Mouse (Mus musculus) liver, postnatal 0 days (tissue): ENCODE results near the gene Cep55. TPM values are rescaled to one million over a fixed set of nuclear protein-coding genes. Genes with fewer than 3 reads are reported as not detected.

ENCODE experiments used
- ATAC-seq: fragments of 200-750 bp; cut with Nextera tagmentation; 2 replicates; pipeline ENCODE4 v1.8.0; 2017; ENCODE audit warnings: mild to moderate bottlenecking, moderate library complexity
- DNase-seq: peaks from one replicate; pipeline ENCODE4 v3.0.0-alpha.2; 2016
- H3K27ac ChIP-seq: fragments of 300-500 bp; sonication (generic); 2 replicates; pipeline ENCODE4 v1.5.1; 2014; ENCODE audit warnings: antibody characterized with exemption, moderate library complexity, mild to moderate bottlenecking, low read depth
- H3K27me3 ChIP-seq: fragments of 300-500 bp; sonication (generic); 2 replicates; pipeline ENCODE4 v1.6.1; 2014; ENCODE audit warnings: low read length, control low read depth, mixed read lengths; ENCODE audit not compliant: insufficient read depth
- H3K36me3 ChIP-seq: fragments of 300-500 bp; sonication (generic); replicated peaks from 2 replicates; pipeline ENCODE4 v1.6.1; 2014; ENCODE audit warnings: mild to moderate bottlenecking, control low read depth, low read length, moderate library complexity, mixed read lengths; ENCODE audit not compliant: insufficient read depth
- H3K4me1 ChIP-seq: fragments of 300-500 bp; sonication (generic); 2 replicates; pipeline ENCODE4 v1.6.1; 2014; ENCODE audit warnings: antibody characterized with exemption, mild to moderate bottlenecking, control low read depth; ENCODE audit not compliant: insufficient read depth
- H3K4me2 ChIP-seq: fragments of 300-500 bp; sonication (generic); 2 replicates; pipeline ENCODE4 v1.6.1; 2014; ENCODE audit warnings: low read depth, mild to moderate bottlenecking, low read length, moderate library complexity, mixed read lengths
- H3K4me3 ChIP-seq: fragments of 300-500 bp; sonication (generic); 2 replicates; pipeline ENCODE4 v1.5.1; 2014; ENCODE audit warnings: low read depth, low read length
- H3K9ac ChIP-seq: fragments of 300-500 bp; sonication (generic); replicated peaks from 2 replicates; pipeline ENCODE4 v1.6.1; 2014; ENCODE audit warnings: mild to moderate bottlenecking, moderate library complexity
- H3K9me3 ChIP-seq: fragments of 300-500 bp; sonication (generic); 2 replicates; pipeline ENCODE4 v1.6.1; 2016; ENCODE audit warnings: mild to moderate bottlenecking, control low read depth, low read length, mixed read lengths
- CTCF ChIP-seq: sonication (generic); IDR thresholded peaks from 2 replicates; pipeline ENCODE4 v1.5.1; 2016; ENCODE audit warnings: antibody characterized with exemption, low read depth
- EP300 ChIP-seq: IDR thresholded peaks from 2 replicates; pipeline ENCODE4 v1.6.1; 2016; ENCODE audit warnings: antibody characterized with exemption, low read depth, mild to moderate bottlenecking
- WGBS: fragments of 180-500 bp; shearing (Covaris S2); extraction: QIAGEN DNeasy Blood & Tissue Kit; methylation state at CpG from one replicate; pipeline ENCODE4 v1.1.7; 2014; ENCODE audit not compliant: insufficient replicate concordance; 5-methylcytosine and 5-hydroxymethylcytosine counted together
- polyA plus RNA-seq: library from polyadenylated mRNA; unstranded; fragments of >200 nt; fragmentation: Nextera tagmentation; extraction: Ambion mirVana; gene quantifications from 2 replicates; pipeline ENCODE4 v1.2.1, GENCODE M21; 2015

The Cep55 gene
- polyA plus RNA-seq, 1 experiment from 2014 or later: 3.3 TPM

DNA sequence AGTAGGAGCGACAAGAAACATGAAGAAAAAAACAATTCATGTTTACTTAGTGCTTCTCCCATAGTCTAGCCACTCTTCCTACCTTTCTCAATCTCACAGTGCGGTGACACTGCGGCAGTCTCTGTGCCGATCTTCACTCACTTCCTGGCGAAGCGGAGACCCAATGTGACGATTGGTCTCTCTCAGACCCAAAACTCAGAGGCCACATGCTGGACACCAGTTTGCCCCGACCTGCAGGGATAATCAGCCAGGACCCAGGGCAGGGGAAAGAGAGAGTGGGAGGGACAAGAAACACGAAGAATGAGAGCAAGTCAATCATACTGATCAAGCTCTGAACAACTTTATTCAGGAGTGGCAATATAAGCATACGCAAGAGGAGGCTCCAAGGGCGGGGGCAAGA lies 20.2 kb downstream of the Cep55 start:
- no peaks in the 10 kb centered on the region; the same call in 1 of the 2 replicates for H3K4me1 ChIP-seq
- DNase-seq (no peak), ATAC-seq (no peak)
- H3K36me3 ChIP-seq: peaks cover 9% of the 10 kb centered on the region
- H3K4me3 ChIP-seq: no peak overlapping the region
- H3K27me3 ChIP-seq: no peaks in the 10 kb centered on the region
- no peak overlapping the region for H3K9ac ChIP-seq
- no peak for TF ChIP-seq CTCF
- no peak for TF ChIP-seq EP300
- no peaks in the 10 kb centered on the region for H3K9me3 ChIP-seq
- WGBS: 74% methylated on average over 11 of the region's 11 CpGs
- H3K4me2 ChIP-seq: no peak overlapping the region
- H3K27ac ChIP-seq: no peak overlapping the region

DNA sequence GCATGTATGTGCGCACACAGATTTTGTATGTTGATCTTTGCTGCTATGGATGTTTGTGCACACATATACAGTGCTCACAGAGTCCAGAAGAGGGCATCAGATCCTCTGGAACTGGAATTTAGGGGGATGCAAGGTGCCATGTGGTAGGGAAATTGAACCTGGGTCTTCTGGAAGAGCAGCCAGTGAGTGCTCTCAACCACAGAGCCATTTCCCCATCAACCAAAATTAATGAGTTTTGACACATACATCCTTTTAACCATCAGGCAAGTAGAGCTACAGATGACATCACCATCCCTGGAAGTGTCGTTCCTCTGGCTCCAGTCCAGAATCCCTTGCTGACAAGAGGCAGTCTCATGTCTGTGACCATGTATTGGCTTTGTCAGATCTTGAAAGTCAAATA lies 21.4 kb downstream of the Cep55 start:
- no peaks in the 10 kb centered on the region; the same call in 1 of the 2 replicates for H3K4me1 ChIP-seq
- H3K27me3 ChIP-seq: no peaks in the 10 kb centered on the region
- no peaks in the 10 kb centered on the region for H3K9me3 ChIP-seq
- TF ChIP-seq EP300 (no peak), CTCF (peak; percentile 43)
- ATAC-seq (no peak), DNase-seq (no peak)
- no peak overlapping the region for H3K27ac ChIP-seq
- no peak overlapping the region for H3K4me3 ChIP-seq
- 71% methylated on average over 2 of the region's 2 CpGs for WGBS
- H3K36me3 ChIP-seq: peaks cover 8% of the 10 kb centered on the region
- H3K4me2 ChIP-seq: no peak overlapping the region
- no peak overlapping the region for H3K9ac ChIP-seq

DNA sequence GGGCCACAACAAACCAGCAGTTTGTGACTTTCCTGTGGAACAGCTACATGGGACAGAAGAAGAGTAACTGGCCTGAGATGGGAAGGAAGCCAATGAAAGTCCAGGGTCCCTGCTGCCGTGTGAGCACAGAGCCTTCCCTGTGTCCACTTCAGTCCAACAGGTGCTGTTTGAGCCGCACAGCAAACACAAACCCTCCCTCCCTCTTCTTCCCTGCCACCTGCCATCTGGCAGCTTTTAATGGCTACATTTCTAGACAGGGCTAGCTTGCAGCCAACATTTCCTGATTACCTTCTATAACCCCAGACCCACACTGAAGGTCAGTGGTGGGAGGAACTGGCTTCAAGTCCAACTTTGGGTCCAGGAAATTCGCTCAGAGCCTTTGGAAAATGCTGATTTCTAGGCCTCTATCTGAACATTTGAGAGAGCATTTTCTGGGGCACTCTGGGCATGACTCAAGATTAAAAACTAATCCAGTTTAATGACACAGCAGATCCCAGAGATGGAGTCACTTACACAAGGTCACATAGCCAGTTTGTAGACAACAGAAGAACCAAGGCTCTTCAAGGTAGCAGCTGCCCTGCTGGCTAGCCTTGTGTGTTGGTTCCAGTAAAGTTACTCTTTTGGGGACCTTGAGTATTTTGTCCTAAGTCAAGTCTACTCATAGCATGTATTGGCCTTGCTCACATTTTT lies 23.2 kb downstream of the Cep55 start:
- no peak overlapping the region for H3K27ac ChIP-seq
- no peaks in the 10 kb centered on the region; the same call in 1 of the 2 replicates for H3K4me1 ChIP-seq
- DNase-seq (no peak), ATAC-seq (no peak)
- H3K4me3 ChIP-seq: no peak overlapping the region
- peaks cover 7% of the 10 kb centered on the region for H3K36me3 ChIP-seq
- 47% methylated on average over 3 of the region's 3 CpGs for WGBS
- H3K9ac ChIP-seq: no peak overlapping the region
- TF ChIP-seq EP300 (no peak), CTCF (no peak)
- no peaks in the 10 kb centered on the region for H3K9me3 ChIP-seq
- H3K4me2 ChIP-seq: no peak overlapping the region
- H3K27me3 ChIP-seq: no peaks in the 10 kb centered on the region

DNA sequence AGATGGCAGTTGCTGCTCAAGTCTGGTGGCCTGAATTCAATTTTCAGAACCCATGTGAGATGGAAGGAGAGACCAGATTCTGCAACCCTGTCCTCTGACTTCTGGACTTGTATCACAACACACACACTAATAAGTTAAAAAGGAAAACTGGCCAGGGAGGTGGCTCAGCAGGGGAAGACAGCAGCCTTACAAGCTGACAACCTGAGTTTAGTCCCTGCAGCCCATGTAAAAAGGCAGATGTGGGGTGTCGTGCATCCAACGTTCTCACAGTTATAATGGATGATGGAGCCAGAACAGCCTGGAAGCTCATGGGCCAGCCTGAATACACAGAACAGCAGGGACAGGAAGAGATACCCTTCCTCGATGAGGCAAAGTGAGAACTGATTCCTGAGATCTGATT lies 26.6 kb downstream of the Cep55 start:
- Histone ChIP-seq H3K4me3 (no peak overlapping the region), H3K9me3 (no peaks in the 10 kb centered on the region), H3K27me3 (no peaks in the 10 kb centered on the region), H3K4me2 (no peak overlapping the region), H3K4me1 (peaks cover 2% of the 10 kb centered on the region; the same call in 1 of the 2 replicates), H3K9ac (no peak overlapping the region), H3K27ac (no peak overlapping the region), H3K36me3 (no peaks in the 10 kb centered on the region)
- no peak for DNase-seq
- whole genome bisulfite sequencing: 58% methylated on average over 3 of the region's 3 CpGs
- no peak for TF ChIP-seq EP300
- TF ChIP-seq CTCF: no peak
- ATAC-seq: no peak

DNA sequence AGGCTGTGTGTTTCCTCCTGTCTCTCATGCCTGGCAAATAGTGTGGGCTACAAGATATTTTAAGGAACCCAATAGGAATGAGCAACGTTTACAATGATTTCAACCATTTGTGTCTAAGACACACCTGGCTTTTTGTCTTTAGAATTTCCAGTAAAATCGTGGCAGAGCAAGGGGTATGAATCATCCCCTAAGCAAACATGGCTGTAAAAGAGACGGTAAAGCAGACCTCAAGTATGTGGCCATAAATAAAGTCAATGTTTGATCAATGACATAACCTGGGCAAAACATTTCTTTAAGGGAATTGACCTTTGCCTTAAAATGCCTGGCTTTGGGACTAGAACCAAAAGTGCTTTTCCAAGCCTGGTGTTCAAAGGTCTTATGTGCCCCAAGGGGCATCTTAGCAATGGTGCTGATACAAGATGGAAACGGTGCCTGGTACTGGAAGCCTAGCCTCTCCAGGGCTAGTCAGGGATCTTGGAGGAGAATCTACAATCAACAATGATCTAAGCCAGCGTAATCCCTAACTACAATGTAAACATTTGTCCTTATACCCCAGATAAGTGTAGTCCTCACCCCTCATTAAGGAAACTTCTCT lies 28.2 kb downstream of the Cep55 start:
- ATAC-seq (no peak), DNase-seq (no peak)
- H3K9ac ChIP-seq: no peak overlapping the region
- TF ChIP-seq CTCF (no peak), EP300 (no peak)
- H3K36me3 ChIP-seq: no peaks in the 10 kb centered on the region
- WGBS: 48% methylated on average over 5 of the region's 5 CpGs
- peaks cover 5% of the 10 kb centered on the region for H3K4me1 ChIP-seq
- H3K4me3 ChIP-seq: no peak overlapping the region
- H3K27me3 ChIP-seq: no peaks in the 10 kb centered on the region
- no peaks in the 10 kb centered on the region for H3K9me3 ChIP-seq
- H3K27ac ChIP-seq: no peak overlapping the region
- no peak overlapping the region for H3K4me2 ChIP-seq

DNA sequence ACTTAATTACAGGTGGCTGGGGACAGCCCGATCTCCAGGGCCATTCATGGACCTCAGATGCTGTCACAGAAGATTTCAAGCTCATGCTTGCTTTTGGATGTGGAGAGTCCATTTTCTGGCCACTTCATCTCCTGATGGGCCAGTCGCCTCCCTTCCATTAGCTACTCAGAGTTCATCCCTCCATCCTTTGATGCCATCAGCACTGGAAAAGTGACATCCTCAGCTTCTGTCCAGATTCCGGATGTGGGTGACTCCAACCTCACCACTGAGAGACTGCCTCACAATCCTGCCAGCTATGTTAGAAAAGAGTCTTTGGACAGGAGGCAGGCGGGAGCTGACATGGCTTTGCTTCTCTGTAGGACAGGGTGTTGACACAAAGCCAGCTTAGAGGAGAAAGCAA lies 31.0 kb downstream of the Cep55 start:
- H3K4me1 ChIP-seq: peaks cover 12% of the 10 kb centered on the region
- ATAC-seq (no peak), DNase-seq (no peak)
- 81% methylated on average over 4 of the region's 4 CpGs for WGBS
- H3K9ac ChIP-seq: no peak overlapping the region
- TF ChIP-seq CTCF (no peak), EP300 (no peak)
- no peak overlapping the region for H3K27ac ChIP-seq
- no peaks in the 10 kb centered on the region for H3K27me3 ChIP-seq
- no peak overlapping the region for H3K4me2 ChIP-seq
- H3K36me3 ChIP-seq: no peaks in the 10 kb centered on the region
- no peak overlapping the region for H3K4me3 ChIP-seq
- no peaks in the 10 kb centered on the region for H3K9me3 ChIP-seq
